In genomic region chr6:36842101-36842922, GRCm38 (mm10) we compare ENCODE assay signal across 18 mouse cellular contexts. TPM values are rescaled to one million over a fixed set of nuclear protein-coding genes. Genes with fewer than 3 reads are reported as not detected.
DNase-seq lines count a peak whose midpoint lies in the region; ATAC-seq and TF ChIP-seq lines count a peak whose summit lies in the region.
"Had no signal": no experiment of that assay in that cellular context is flagged by ENCODE, and none has a peak within 500 bp of the region (broad histone marks: within the 10 kb centered on the region; RNA-seq: fewer than 3 reads in every experiment).

No protein-coding gene starts in this region.

- no peaks in the 10 kb centered on the region for H3K27me3 ChIP-seq in intestine, embryonic 14.5 days (replicated peaks; ENCODE audit: control insufficient read depth, insufficient read depth, low read length)
- no peaks in the 10 kb centered on the region for H3K27me3 ChIP-seq in intestine, embryonic 15.5 days (replicated peaks)
- H3K27me3 ChIP-seq in lung, embryonic 16.5 days (ENCODE audit: control insufficient read depth, insufficient read depth, low read depth, low read length), result no peaks in the 10 kb centered on the region
- no peaks in the 10 kb centered on the region for H3K27me3 ChIP-seq in embryonic facial prominence, embryonic 15.5 days
- no peaks in the 10 kb centered on the region for H3K27me3 ChIP-seq in limb, embryonic 14.5 days (ENCODE audit: control insufficient read depth, insufficient read depth, low read length)
- no peaks in the 10 kb centered on the region for H3K27me3 ChIP-seq in midbrain, embryonic 14.5 days (ENCODE audit: control insufficient read depth, insufficient read depth, low read length)
- H3K27me3 ChIP-seq: heart, embryonic 12.5 days; midbrain, embryonic 12.5 days had no signal

- H3K9ac ChIP-seq in intestine, embryonic 14.5 days (ENCODE audit: low read length), result no peak overlapping the region
- H3K9ac ChIP-seq in intestine, embryonic 15.5 days, result no peak overlapping the region
- H3K9ac ChIP-seq in lung, embryonic 16.5 days (ENCODE audit: low read length), result no peak overlapping the region
- no peak overlapping the region for H3K9ac ChIP-seq in embryonic facial prominence, embryonic 15.5 days
- H3K9ac ChIP-seq in limb, embryonic 14.5 days (ENCODE audit: low read depth, low read length, severe bottlenecking), result no peak overlapping the region
- no peak overlapping the region for H3K9ac ChIP-seq in midbrain, embryonic 14.5 days (replicated peaks; ENCODE audit: low read length)
- H3K9ac ChIP-seq: heart, embryonic 12.5 days; liver, embryonic 14.5 days; midbrain, embryonic 12.5 days had no signal

- 53% methylated on average over 5 of the region's 5 CpGs for WGBS in intestine, embryonic 14.5 days
- WGBS in intestine, embryonic 15.5 days, result 61% methylated on average over 5 of the region's 5 CpGs
- WGBS in lung, embryonic 16.5 days, result 57% methylated on average over 5 of the region's 5 CpGs
- WGBS in embryonic facial prominence, embryonic 15.5 days, result 44% methylated on average over 5 of the region's 5 CpGs
- whole genome bisulfite sequencing in limb, embryonic 14.5 days, result 28% methylated on average over 5 of the region's 5 CpGs
- WGBS in midbrain, embryonic 14.5 days, result 88% methylated on average over 5 of the region's 5 CpGs

- H3K27ac ChIP-seq in intestine, embryonic 14.5 days (ENCODE audit: low read depth), result 0 out of 2 replicates have a peak overlapping the region, but pooled peaks have one; percentile 1
- H3K27ac ChIP-seq in intestine, embryonic 15.5 days, result no peak overlapping the region
- no peak overlapping the region for H3K27ac ChIP-seq in lung, embryonic 16.5 days (ENCODE audit: low read length)
- peak overlapping the region; percentile 67 for H3K27ac ChIP-seq in embryonic facial prominence, embryonic 15.5 days (replicated peaks)
- 0 out of 2 replicates have a peak overlapping the region, but pooled peaks have one; percentile 48 for H3K27ac ChIP-seq in limb, embryonic 14.5 days (replicated peaks; ENCODE audit: low read depth, low read length)
- H3K27ac ChIP-seq in midbrain, embryonic 14.5 days (replicated peaks; ENCODE audit: low read depth, low read length), result no peak overlapping the region
- H3K27ac ChIP-seq: liver, embryonic 14.5 days; midbrain, embryonic 12.5 days had no signal

- H3K9me3 ChIP-seq in intestine, embryonic 14.5 days (ENCODE audit: control insufficient read depth, low read length), result no peaks in the 10 kb centered on the region
- no peaks in the 10 kb centered on the region for H3K9me3 ChIP-seq in intestine, embryonic 15.5 days
- H3K9me3 ChIP-seq in lung, embryonic 16.5 days (ENCODE audit: control insufficient read depth, low read length), result no peaks in the 10 kb centered on the region
- H3K9me3 ChIP-seq in embryonic facial prominence, embryonic 15.5 days (replicated peaks), result no peaks in the 10 kb centered on the region
- no peaks in the 10 kb centered on the region for H3K9me3 ChIP-seq in limb, embryonic 14.5 days (ENCODE audit: control insufficient read depth, low read length)
- H3K9me3 ChIP-seq in midbrain, embryonic 14.5 days (ENCODE audit: control insufficient read depth, low read length), result no peaks in the 10 kb centered on the region
- H3K9me3 ChIP-seq: heart, embryonic 12.5 days; midbrain, embryonic 12.5 days had no signal

- no peak overlapping the region for H3K4me3 ChIP-seq in intestine, embryonic 14.5 days (ENCODE audit: low read depth, low read length)
- H3K4me3 ChIP-seq in intestine, embryonic 15.5 days (replicated peaks), result no peak overlapping the region
- no peak overlapping the region for H3K4me3 ChIP-seq in lung, embryonic 16.5 days (ENCODE audit: low read length)
- no peak overlapping the region for H3K4me3 ChIP-seq in embryonic facial prominence, embryonic 15.5 days (replicated peaks)
- no peak overlapping the region for H3K4me3 ChIP-seq in limb, embryonic 14.5 days (replicated peaks; ENCODE audit: low read length)
- H3K4me3 ChIP-seq in midbrain, embryonic 14.5 days (replicated peaks; ENCODE audit: low read depth, low read length), result no peak overlapping the region
- H3K4me3 ChIP-seq: heart, embryonic 12.5 days; midbrain, embryonic 12.5 days; myocyte had no signal

- ATAC-seq in intestine, embryonic 14.5 days (replicated peaks; ENCODE audit: low FRiP score, low TSS enrichment, low read depth), result no peak
- no peak for ATAC-seq in intestine, embryonic 15.5 days
- ATAC-seq in lung, embryonic 16.5 days (ENCODE audit: low read depth), result peak; percentile 60
- ATAC-seq in embryonic facial prominence, embryonic 15.5 days (ENCODE audit: insufficient number of reproducible peaks, low FRiP score, low TSS enrichment, low read depth), result no peak
- no peak for ATAC-seq in limb, embryonic 14.5 days (ENCODE audit: low FRiP score, low read depth)
- ATAC-seq in midbrain, embryonic 14.5 days (ENCODE audit: low FRiP score, low TSS enrichment), result no peak
- ATAC-seq: hindbrain, embryonic 16.5 days had no signal

- H3K4me2 ChIP-seq in intestine, embryonic 14.5 days (ENCODE audit: low read length), result no peak overlapping the region
- H3K4me2 ChIP-seq in intestine, embryonic 15.5 days (replicated peaks), result no peak overlapping the region
- no peak overlapping the region for H3K4me2 ChIP-seq in lung, embryonic 16.5 days (ENCODE audit: low read depth, low read length)
- no peak overlapping the region for H3K4me2 ChIP-seq in embryonic facial prominence, embryonic 15.5 days (replicated peaks)
- H3K4me2 ChIP-seq in limb, embryonic 14.5 days (replicated peaks; ENCODE audit: low read depth, low read length, severe bottlenecking), result no peak overlapping the region
- H3K4me2 ChIP-seq in midbrain, embryonic 14.5 days (ENCODE audit: low read length), result no peak overlapping the region
- H3K4me2 ChIP-seq: heart, embryonic 12.5 days; midbrain, embryonic 12.5 days had no signal

- H3K4me1 ChIP-seq in intestine, embryonic 14.5 days (replicated peaks; ENCODE audit: control insufficient read depth, insufficient read depth, low read length), result no peaks in the 10 kb centered on the region; the same call in 1 of the 2 replicates
- H3K4me1 ChIP-seq in intestine, embryonic 15.5 days (replicated peaks), result no peaks in the 10 kb centered on the region
- peaks cover 7% of the 10 kb centered on the region; the same call in 1 of the 2 replicates for H3K4me1 ChIP-seq in lung, embryonic 16.5 days (replicated peaks; ENCODE audit: control insufficient read depth, insufficient read depth, low read length)
- H3K4me1 ChIP-seq in embryonic facial prominence, embryonic 15.5 days, result peaks cover 10% of the 10 kb centered on the region
- peaks cover 15% of the 10 kb centered on the region for H3K4me1 ChIP-seq in limb, embryonic 14.5 days (ENCODE audit: control insufficient read depth, insufficient read depth, low read length)
- H3K4me1 ChIP-seq in midbrain, embryonic 14.5 days (ENCODE audit: control insufficient read depth, insufficient read depth, low read length), result no peaks in the 10 kb centered on the region
- H3K4me1 ChIP-seq: midbrain, embryonic 12.5 days had no signal

- no peaks in the 10 kb centered on the region for H3K36me3 ChIP-seq in intestine, embryonic 14.5 days (ENCODE audit: control insufficient read depth, insufficient read depth, low read length)
- H3K36me3 ChIP-seq in intestine, embryonic 15.5 days, result no peaks in the 10 kb centered on the region
- H3K36me3 ChIP-seq in lung, embryonic 16.5 days (ENCODE audit: control insufficient read depth, insufficient read depth, low read length), result no peaks in the 10 kb centered on the region
- no peaks in the 10 kb centered on the region for H3K36me3 ChIP-seq in embryonic facial prominence, embryonic 15.5 days
- no peaks in the 10 kb centered on the region for H3K36me3 ChIP-seq in limb, embryonic 14.5 days (ENCODE audit: control insufficient read depth, insufficient read depth, low read length)
- H3K36me3 ChIP-seq in midbrain, embryonic 14.5 days (ENCODE audit: control insufficient read depth, insufficient read depth, low read length), result peaks cover 7% of the 10 kb centered on the region
- H3K36me3 ChIP-seq: heart, embryonic 12.5 days had no signal

- DNase-seq in intestine, embryonic 14.5 days (ENCODE audit: low spot score), result no peak
- DNase-seq in lung, adult 18-20 months, result no peak
- no peak for DNase-seq in limb, embryonic 14.5 days (ENCODE audit: low spot score)
- no peak for DNase-seq in layer of hippocampus, postnatal 14 days (ENCODE audit: low spot score in 2 of 2)
- DNase-seq in midbrain, embryonic 14.5 days, result no peak
- DNase-seq: adrenal gland, adult 8-10 months; kidney, adult 8-10 months; lung, postnatal 4 days; retina, postnatal 1 day; thymus, adult 18-20 months had no signal

- no peak for TF ChIP-seq POLR2A in limb, embryonic 14.5 days (IDR thresholded peaks at IDR 0.05; ENCODE audit: borderline replicate concordance, extremely low read depth, insufficient read depth, insufficient read length)

RNA-seq across cellular contexts. Expression of gene Ptn, which starts 32.3 kb away (rescaled TPM):
- 332 and 353 TPM in 2 replicates for polyA plus RNA-seq in intestine, embryonic 14.5 days (2014; fragmentation: Nextera tagmentation; extraction: Ambion mirVana)
- 283 and 350 TPM in 2 replicates for polyA plus RNA-seq in intestine, embryonic 15.5 days (2015; fragmentation: Nextera tagmentation; extraction: Ambion mirVana)
- polyA plus RNA-seq in lung, embryonic 16.5 days (2015; fragmentation: Nextera tagmentation; extraction: Ambion mirVana), result 115 and 134 TPM in 2 replicates
- polyA plus RNA-seq in embryonic facial prominence, embryonic 15.5 days (2015; fragmentation: Nextera tagmentation; extraction: Ambion mirVana), result 604 and 631 TPM in 2 replicates
- polyA plus RNA-seq in limb, embryonic 14.5 days (2012; rRNA removed), result 321 and 513 TPM in 2 replicates
- 595 and 613 TPM in 2 replicates for polyA plus RNA-seq in limb, embryonic 14.5 days (2014; fragmentation: Nextera tagmentation; extraction: Ambion mirVana)
- 100 to 1,000 TPM; 358 to 368 TPM for total RNA-seq in layer of hippocampus, postnatal 14 days (2021)
- 680 and 686 TPM in 2 replicates for polyA plus RNA-seq in midbrain, embryonic 14.5 days (2014; fragmentation: Nextera tagmentation; extraction: Ambion mirVana)

Comparison
In these comparisons a context has a peak if more than half of its experiments do, and no peak if none do; other contexts are left out.
1. H3K27ac ChIP-seq: peak in intestine, embryonic 14.5 days (single experiment), embryonic facial prominence, embryonic 15.5 days (single experiment) and limb, embryonic 14.5 days (single experiment); none in intestine, embryonic 15.5 days (single experiment), lung, embryonic 16.5 days (single experiment) and midbrain, embryonic 14.5 days (single experiment).